Mouse (Mus musculus) kidney, adult 18-20 months (tissue): ENCODE results near the gene Coa4.
A peak's percentile ranks its signal among the peaks of the same experiment; 100 is the strongest.

ENCODE experiments used
- DNase-seq: peaks from one replicate; pipeline ENCODE4 v3.0.0; 2021

The Coa4 gene

DNA sequence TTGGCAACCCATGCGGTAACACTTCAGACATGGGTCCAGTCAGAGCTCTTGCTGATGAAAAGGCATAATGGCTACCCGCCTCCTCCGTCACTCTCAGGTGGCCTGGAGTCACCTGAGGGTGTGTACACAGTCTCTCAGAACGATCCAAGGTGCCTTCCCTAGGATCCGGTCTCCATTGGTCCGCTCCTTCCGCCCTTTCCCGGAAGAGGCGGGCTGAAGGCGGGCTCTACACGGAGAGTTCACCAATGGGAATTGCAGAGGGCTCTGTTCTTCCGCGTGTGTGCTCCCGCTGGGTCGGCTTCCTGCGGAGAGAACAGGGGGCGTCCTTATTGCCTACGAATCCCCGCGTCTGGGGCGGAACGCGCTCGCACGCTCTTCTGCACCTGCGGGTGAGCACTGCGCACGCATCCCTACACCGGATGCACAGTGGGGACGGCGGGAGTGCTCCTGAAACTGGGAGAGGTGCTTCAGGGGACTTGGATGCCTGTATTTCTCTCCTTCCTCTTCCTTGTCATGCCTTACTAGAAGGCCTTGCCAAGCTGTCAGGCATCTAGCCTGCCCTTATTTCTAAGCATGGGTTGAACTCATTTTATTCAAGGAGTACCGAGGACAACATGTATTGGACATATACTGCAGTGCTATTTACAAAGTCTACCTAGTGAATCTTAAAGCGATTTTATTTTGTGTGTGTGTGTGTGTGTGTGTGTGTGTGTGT is at the start of gene Coa4:
Gene Coa4, plus strand, starts transcription at position 268 of the 715 bp plus-strand sequence.
- peak; percentile 86 for DNase-seq

DNA sequence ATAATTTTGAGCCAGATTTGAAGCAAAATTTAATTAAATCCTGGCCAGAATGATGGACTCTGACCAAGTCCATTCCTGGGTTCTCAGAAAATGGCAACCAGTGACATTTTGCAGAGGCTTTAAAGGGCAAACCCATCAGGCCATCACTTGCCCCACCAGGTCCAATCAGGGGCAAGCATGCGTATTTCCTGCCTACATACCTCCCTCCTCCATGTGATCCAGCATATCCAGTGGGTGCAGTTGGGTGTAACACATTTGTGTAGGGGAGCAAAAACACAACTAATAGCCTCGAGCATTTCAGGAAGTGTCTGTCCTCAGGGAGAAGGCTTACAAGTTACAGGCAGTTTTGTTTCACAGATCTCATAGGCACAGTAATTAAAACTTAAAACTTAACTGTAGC is 49.6 kb upstream of the Coa4 start:
- DNase-seq, result no peak

DNA sequence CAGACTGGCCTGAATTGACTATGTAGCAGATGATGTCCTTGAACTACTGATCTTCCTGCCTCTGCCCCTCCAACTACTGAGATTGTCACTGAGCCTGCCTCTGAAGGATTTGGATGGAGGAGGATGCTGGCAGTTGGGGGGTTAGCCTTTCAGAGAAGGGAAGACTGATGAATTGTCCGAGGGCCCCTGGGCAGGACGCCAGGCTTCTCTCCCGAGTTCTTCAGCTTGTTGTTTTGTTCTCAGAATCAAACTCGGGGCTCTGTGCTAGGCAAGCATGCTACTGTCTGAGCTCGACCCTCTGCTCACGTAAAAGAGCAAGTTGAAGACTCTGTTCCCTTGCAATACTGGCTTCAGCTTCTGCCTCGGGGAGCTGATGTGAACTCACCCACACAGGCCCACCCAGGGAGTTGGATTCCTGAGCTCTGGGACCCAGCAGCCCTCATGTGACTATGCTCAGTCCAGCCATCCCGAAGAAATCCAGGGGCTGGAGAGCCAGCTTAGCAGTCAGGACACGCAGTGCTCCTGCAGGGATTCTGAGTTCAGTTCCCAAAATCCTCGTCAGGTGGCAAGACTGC is 48.3 kb upstream of the Coa4 start:
- DNase-seq, result no peak

GRCm38 (mm10) chr7:100492391-100493116 is 44.3 kb upstream of the Coa4 start:
- DNase-seq, result no peak

GRCm38 (mm10) chr7:100493117-100493483 is 43.8 kb upstream of the Coa4 start, which contains the start of gene Ucp2:
Gene Ucp2, plus strand, starts transcription at chr7:100493337.
- DNase-seq, result peak; percentile 88

GRCm38 (mm10) chr7:100493484-100494414 is 43.1 kb upstream of the Coa4 start:
- peak; percentile 46 for DNase-seq

DNA sequence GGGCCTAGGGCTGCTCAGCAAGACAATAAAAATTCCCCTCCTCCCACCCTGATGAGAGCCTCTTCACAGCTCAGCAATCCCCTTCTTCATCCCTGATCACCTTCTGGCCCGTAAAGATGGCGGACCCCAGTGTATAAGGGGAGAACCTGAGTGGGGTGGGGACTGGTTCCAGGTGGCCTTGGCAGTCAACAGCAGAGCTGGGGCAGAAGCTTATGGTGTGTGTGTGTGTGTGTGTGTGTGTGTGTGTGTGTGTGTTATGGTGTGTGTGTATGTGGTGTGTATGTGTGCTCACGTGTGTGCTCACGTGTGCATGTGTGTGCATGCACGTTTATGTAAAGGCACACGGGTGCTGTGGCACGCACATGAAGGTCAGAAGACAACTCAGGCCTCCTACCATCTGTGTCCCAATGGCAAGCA is 42.4 kb upstream of the Coa4 start:
- DNase-seq, result no peak

DNA sequence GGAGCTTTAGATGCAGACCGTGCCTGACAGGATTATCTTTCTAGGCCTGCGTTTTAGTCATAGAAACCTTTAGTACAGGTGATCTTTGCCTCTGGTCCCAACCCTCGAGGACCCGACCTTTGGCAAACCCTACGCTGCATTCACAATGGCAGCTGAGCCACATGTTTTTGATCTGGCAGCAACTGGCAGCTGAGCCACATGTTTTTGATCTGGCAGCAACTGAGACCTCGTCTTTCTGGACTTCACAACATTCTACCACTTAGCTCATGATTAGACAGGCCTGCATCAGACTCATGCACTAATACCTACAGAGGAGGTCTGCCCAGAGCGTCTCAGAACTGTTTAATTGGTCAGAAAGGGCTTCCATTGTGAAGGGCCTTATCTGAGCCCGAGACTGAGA is 41.8 kb upstream of the Coa4 start:
- DNase-seq, result no peak

- peak; percentile 52 for DNase-seq
These were observed 41.2 kb upstream of the Coa4 start for GRCm38 (mm10) chr7:100495581-100496251.

GRCm38 (mm10) chr7:100496371-100496770 is 40.5 kb upstream of the Coa4 start:
- no peak for DNase-seq

DNA sequence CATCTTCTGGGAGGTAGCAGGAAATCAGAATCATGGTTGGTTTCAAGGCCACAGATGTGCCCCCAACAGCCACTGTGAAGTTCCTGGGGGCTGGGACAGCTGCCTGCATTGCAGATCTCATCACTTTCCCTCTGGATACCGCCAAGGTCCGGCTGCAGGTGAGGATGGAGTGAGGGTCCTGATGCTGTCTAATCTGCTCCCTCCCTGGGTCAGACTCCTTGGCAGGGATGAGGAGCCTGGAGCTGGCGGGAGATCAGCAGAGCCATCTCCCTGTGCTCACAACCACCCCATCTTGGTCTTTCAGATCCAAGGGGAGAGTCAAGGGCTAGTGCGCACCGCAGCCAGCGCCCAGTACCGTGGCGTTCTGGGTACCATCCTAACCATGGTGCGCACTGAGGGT is 40.1 kb upstream of the Coa4 start:
- DNase-seq, result no peak

DNA sequence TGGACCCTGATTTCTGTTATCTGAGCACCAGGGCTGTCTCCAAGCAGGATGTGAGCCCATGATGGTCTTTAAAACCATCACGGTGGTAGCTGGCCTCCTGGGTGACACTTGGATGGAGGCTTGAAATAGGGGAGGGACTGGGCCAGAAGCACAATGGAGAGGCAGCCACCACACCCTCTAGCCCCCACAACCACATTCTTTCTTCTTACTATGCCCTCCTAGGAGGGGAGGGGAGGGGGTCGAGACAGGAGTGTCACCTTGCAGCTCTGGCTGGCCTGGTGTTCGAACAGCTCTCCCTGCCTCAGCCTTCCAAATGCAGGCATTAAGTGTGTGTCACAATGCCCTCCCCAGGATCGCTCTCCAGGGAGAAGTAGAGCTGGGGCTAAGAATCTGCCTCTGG is 39.5 kb upstream of the Coa4 start:
- no peak for DNase-seq

- no peak for DNase-seq
These were observed 38.9 kb upstream of the Coa4 start for GRCm38 (mm10) chr7:100497982-100498381.

DNA sequence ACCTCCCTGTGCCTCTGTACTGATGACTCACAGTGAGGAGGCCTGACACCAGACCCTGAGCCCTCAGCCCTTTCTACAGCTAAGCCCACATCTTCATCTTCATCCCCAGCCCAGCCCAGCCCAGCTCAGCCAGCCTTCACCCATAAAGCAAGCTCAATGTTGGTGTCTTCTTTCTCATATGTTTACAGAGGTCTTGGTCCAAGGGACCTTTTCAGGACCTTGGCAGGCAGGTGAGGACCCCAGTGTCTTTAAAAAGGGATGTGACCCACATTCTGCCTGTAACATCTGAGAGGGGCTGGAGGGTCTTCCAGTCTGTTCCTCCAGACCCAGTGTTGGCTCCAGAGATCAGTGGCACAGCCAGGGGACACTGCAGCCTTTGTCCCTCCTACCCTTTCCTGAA is 37.4 kb upstream of the Coa4 start:
- DNase-seq, result no peak

GRCm38 (mm10) chr7:100500276-100500977 is 36.4 kb upstream of the Coa4 start:
- DNase-seq, result no peak

GRCm38 (mm10) chr7:100501027-100501843 is 35.6 kb upstream of the Coa4 start:
- no peak for DNase-seq

GRCm38 (mm10) chr7:100501844-100502373 is 35.0 kb upstream of the Coa4 start:
- no peak for DNase-seq

DNA sequence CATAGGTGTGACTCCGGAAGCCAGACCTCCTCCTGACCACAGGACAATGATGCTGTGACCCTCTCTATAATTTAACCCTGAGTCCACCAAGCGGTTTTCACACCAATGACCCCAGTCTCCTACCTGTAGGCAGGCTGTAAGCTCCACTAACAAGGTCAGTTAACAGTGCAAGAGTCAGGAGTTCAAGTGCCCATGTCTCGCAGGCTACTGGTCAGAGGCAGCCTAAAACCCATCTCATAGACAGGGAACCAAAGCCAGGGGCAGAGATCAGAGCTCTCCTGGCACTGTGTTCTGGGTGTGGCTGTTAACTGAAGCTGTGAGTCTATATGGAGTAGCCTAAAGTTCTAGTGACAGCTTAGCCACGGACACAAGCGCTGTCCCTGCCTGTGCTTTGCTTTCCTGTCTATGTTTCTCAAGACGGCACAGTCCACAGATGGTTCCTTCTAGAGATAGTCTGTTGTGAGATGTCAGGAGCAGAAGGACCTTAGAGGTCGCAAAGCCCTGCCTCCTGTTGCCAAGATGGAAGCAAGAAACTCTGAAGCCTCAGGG is 34.4 kb upstream of the Coa4 start:
- no peak for DNase-seq

- no peak for DNase-seq
These were observed 33.8 kb upstream of the Coa4 start for GRCm38 (mm10) chr7:100503076-100503475.
